Mouse (Mus musculus): ENCODE results near the gene Laptm5. TPM values are rescaled to one million over a fixed set of nuclear protein-coding genes. Genes with fewer than 3 reads are reported as not detected.

The Laptm5 gene
- polyA plus RNA-seq, 1 experiment = 79.0 TPM

GRCm38 (mm10) chr4:130887148-130887745 lies 25.7 kb upstream of the Laptm5 start:
- TF ChIP-seq POLR2A (IDR thresholded peaks at IDR 0.05; ENCODE audit: low read depth, low read length) = no peak
- TF ChIP-seq CTCF (IDR thresholded peaks at IDR 0.05; ENCODE audit: extremely low read depth, insufficient read length, insufficient replicate concordance, low read depth, low read length) = no peak
- Histone ChIP-seq H3K36me3 (ENCODE audit: control insufficient read depth, insufficient read depth, low read length) (no peaks in the 10 kb centered on the region), H3K27me3 (ENCODE audit: control insufficient read depth, insufficient read depth, low read length) (no peaks in the 10 kb centered on the region), H3K4me1 (ENCODE audit: control insufficient read depth, insufficient read depth, insufficient read length, low read length) (no peaks in the 10 kb centered on the region), H3K27ac (ENCODE audit: insufficient read depth, low read depth, low read length) (no peak overlapping the region), H3K4me3 (ENCODE audit: low read depth, low read length) (no peak overlapping the region)
- WGBS = 59% methylated on average over 11 of the region's 11 CpGs

- WGBS = 49% methylated on average over 11 of the region's 11 CpGs
- Histone ChIP-seq H3K27ac (ENCODE audit: insufficient read depth, low read depth, low read length) (no peak overlapping the region), H3K4me1 (ENCODE audit: control insufficient read depth, insufficient read depth, insufficient read length, low read length) (no peaks in the 10 kb centered on the region), H3K27me3 (ENCODE audit: control insufficient read depth, insufficient read depth, low read length) (no peaks in the 10 kb centered on the region), H3K36me3 (ENCODE audit: control insufficient read depth, insufficient read depth, low read length) (no peaks in the 10 kb centered on the region), H3K4me3 (ENCODE audit: low read depth, low read length) (no peak overlapping the region)
- TF ChIP-seq POLR2A (IDR thresholded peaks at IDR 0.05; ENCODE audit: low read depth, low read length) = no peak
- no peak for TF ChIP-seq CTCF (IDR thresholded peaks at IDR 0.05; ENCODE audit: extremely low read depth, insufficient read length, insufficient replicate concordance, low read depth, low read length)
Measured at GRCm38 (mm10) chr4:130889777-130890510, 23.0 kb upstream of the Laptm5 start.

GRCm38 (mm10) chr4:130890511-130890840 lies 22.4 kb upstream of the Laptm5 start:
- no peaks in the 10 kb centered on the region for H3K27me3 ChIP-seq (ENCODE audit: control insufficient read depth, insufficient read depth, low read length)
- no peak overlapping the region for H3K4me3 ChIP-seq (ENCODE audit: low read depth, low read length)
- no peaks in the 10 kb centered on the region for H3K36me3 ChIP-seq (ENCODE audit: control insufficient read depth, insufficient read depth, low read length)
- no peak for TF ChIP-seq CTCF (IDR thresholded peaks at IDR 0.05; ENCODE audit: extremely low read depth, insufficient read length, insufficient replicate concordance, low read depth, low read length)
- no peak for TF ChIP-seq POLR2A (IDR thresholded peaks at IDR 0.05; ENCODE audit: low read depth, low read length)
- no peaks in the 10 kb centered on the region for H3K4me1 ChIP-seq (ENCODE audit: control insufficient read depth, insufficient read depth, insufficient read length, low read length)
- H3K27ac ChIP-seq (ENCODE audit: insufficient read depth, low read depth, low read length) = no peak overlapping the region

GRCm38 (mm10) chr4:130892001-130892587 lies 20.8 kb upstream of the Laptm5 start:
- no peaks in the 10 kb centered on the region for H3K4me1 ChIP-seq (ENCODE audit: control insufficient read depth, insufficient read depth, insufficient read length, low read length)
- H3K36me3 ChIP-seq (ENCODE audit: control insufficient read depth, insufficient read depth, low read length) = no peaks in the 10 kb centered on the region
- H3K4me3 ChIP-seq (ENCODE audit: low read depth, low read length) = no peak overlapping the region
- TF ChIP-seq CTCF (IDR thresholded peaks at IDR 0.05; ENCODE audit: extremely low read depth, insufficient read length, insufficient replicate concordance, low read depth, low read length) (peak; percentile 98), POLR2A (IDR thresholded peaks at IDR 0.05; ENCODE audit: low read depth, low read length) (no peak; the same call in 1 of the 2 replicates)
- 35% methylated on average over 17 of the region's 17 CpGs for WGBS
- H3K27ac ChIP-seq (ENCODE audit: insufficient read depth, low read depth, low read length) = no peak overlapping the region
- no peaks in the 10 kb centered on the region for H3K27me3 ChIP-seq (ENCODE audit: control insufficient read depth, insufficient read depth, low read length)

- Histone ChIP-seq H3K27me3 (ENCODE audit: control insufficient read depth, insufficient read depth, low read length) (no peaks in the 10 kb centered on the region), H3K27ac (ENCODE audit: insufficient read depth, low read depth, low read length) (no peak overlapping the region), H3K36me3 (ENCODE audit: control insufficient read depth, insufficient read depth, low read length) (no peaks in the 10 kb centered on the region), H3K4me1 (ENCODE audit: control insufficient read depth, insufficient read depth, insufficient read length, low read length) (no peaks in the 10 kb centered on the region), H3K4me3 (ENCODE audit: low read depth, low read length) (no peak overlapping the region)
- 55% methylated on average over 5 of the region's 5 CpGs for WGBS
- no peak for TF ChIP-seq POLR2A (IDR thresholded peaks at IDR 0.05; ENCODE audit: low read depth, low read length)
Measured at GRCm38 (mm10) chr4:130893688-130894087, 19.2 kb upstream of the Laptm5 start.

GRCm38 (mm10) chr4:130895701-130896100 lies 17.2 kb upstream of the Laptm5 start:
- no peak for TF ChIP-seq CTCF (IDR thresholded peaks at IDR 0.05; ENCODE audit: extremely low read depth, insufficient read length, insufficient replicate concordance, low read depth, low read length)
- H3K27me3 ChIP-seq (ENCODE audit: control insufficient read depth, insufficient read depth, low read length) = no peaks in the 10 kb centered on the region
- 69% methylated on average over 6 of the region's 6 CpGs for WGBS
- H3K27ac ChIP-seq (ENCODE audit: insufficient read depth, low read depth, low read length) = no peak overlapping the region
- H3K4me1 ChIP-seq (ENCODE audit: control insufficient read depth, insufficient read depth, insufficient read length, low read length) = peaks cover 2% of the 10 kb centered on the region; the same call in 1 of the 2 replicates
- no peaks in the 10 kb centered on the region for H3K36me3 ChIP-seq (ENCODE audit: control insufficient read depth, insufficient read depth, low read length)
- no peak overlapping the region for H3K4me3 ChIP-seq (ENCODE audit: low read depth, low read length)

GRCm38 (mm10) chr4:130896372-130896771 lies 16.6 kb upstream of the Laptm5 start:
- Histone ChIP-seq H3K4me3 (ENCODE audit: low read depth, low read length) (no peak overlapping the region), H3K36me3 (ENCODE audit: control insufficient read depth, insufficient read depth, low read length) (no peaks in the 10 kb centered on the region), H3K4me1 (ENCODE audit: control insufficient read depth, insufficient read depth, insufficient read length, low read length) (peaks cover 5% of the 10 kb centered on the region; the same call in 1 of the 2 replicates), H3K27me3 (ENCODE audit: control insufficient read depth, insufficient read depth, low read length) (no peaks in the 10 kb centered on the region), H3K27ac (ENCODE audit: insufficient read depth, low read depth, low read length) (no peak overlapping the region)
- WGBS = 60% methylated on average over 2 of the region's 2 CpGs
- peak; percentile 55; the same call in 1 of the 2 replicates for TF ChIP-seq CTCF (IDR thresholded peaks at IDR 0.05; ENCODE audit: extremely low read depth, insufficient read length, insufficient replicate concordance, low read depth, low read length)
- no peak for TF ChIP-seq POLR2A (IDR thresholded peaks at IDR 0.05; ENCODE audit: low read depth, low read length)

All from small intestine, adult 2 months (tissue).